Mouse (Mus musculus): ENCODE measurements around the gene Fam124a. TPM values are rescaled to one million over a fixed set of nuclear protein-coding genes. Genes with fewer than 3 reads are reported as not detected.
"Not testable (repeated sequence)": the region's sequence is repeated elsewhere in the genome, so short reads cannot be mapped to it uniquely, and the experiment has no call there.

Gene Fam124a
- total RNA-seq, 2 experiments from 2014 or later = 3.0 to 4.3 TPM

- intact Hi-C loops (cut with DNase I) = no loop called here
- peak; percentile 21 for DNase-seq (ENCODE audit: low spot score)
These were observed 14.8 kb downstream of the Fam124a start for GRCm38 (mm10) chr14:62570299-62570698.

GRCm38 (mm10) chr14:62573454-62573853 is 17.9 kb downstream of the Fam124a start:
- DNase-seq (ENCODE audit: low spot score) = no peak
- intact Hi-C loops (cut with DNase I) = no loop called here

DNA sequence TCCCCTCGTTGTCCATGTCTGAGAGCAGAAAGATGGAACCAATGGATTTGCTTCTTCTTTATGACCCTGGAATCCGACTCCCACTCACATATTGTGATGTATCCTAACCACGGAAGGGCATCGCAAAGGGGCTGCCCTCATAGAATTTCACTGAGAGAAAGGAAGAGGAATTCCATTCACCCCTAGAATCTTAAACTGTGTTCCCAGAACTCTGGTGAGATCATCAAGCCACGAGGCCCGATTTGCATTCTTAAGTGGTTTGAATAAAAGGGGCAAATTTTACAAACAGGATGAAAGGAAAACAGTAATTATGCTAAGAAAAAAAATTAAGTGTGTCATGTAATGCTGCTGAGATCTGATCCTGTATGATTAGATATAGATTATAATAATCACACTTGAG is 19.4 kb downstream of the Fam124a start:
- intact Hi-C loops (cut with DNase I) = no loop called here
- no peak for DNase-seq (ENCODE audit: low spot score)

GRCm38 (mm10) chr14:62575862-62576261 is 20.3 kb downstream of the Fam124a start:
- intact Hi-C loops (cut with DNase I) = no loop called here
- DNase-seq (ENCODE audit: low spot score) = no peak

DNA sequence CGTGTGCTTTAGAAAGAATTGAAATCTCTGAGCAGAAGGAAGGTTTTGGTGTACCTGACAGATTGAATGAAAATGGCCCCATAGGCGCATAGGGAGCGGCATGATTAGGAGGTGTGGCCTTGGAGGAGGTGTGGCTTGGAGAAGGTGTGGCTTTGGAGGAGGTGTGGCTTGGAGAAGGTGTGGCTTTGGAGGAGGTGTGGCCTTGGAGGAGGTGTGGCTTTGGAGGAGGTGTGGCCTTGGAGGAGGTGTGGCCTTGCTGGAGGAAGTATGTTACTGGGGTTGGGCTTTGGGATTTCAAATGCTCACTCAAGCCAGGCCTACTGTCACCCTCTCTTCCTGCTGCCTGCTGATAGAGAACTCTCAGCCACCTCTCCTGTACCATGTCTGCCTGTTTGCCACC is 25.4 kb downstream of the Fam124a start:
- no peak for DNase-seq (ENCODE audit: low spot score)
- intact Hi-C loops (cut with DNase I) = no loop called here

GRCm38 (mm10) chr14:62581768-62582167 is 26.2 kb downstream of the Fam124a start:
- intact Hi-C loops (cut with DNase I) = no loop called here

DNA sequence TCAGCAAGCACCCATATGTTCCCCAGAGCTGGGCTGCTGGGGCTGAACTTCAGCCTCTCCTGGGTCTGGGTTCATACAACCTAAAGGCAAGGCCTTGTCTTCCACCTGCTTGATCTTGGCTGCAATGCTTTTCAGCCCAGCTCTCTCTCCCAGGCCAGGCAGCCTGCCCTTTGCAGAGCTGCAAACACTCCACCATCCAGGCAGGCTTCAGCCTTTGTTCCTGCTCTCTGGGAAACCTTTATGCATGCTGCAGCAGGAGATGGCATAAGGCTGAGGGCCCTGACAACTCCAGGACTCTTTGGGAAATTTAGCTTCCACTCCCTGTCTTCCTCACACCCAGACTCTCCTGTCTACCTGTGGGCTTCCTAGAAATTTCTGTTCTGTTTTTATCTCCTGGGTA is 29.1 kb downstream of the Fam124a start:
- intact Hi-C loops (cut with DNase I) = no loop called here
- DNase-seq (ENCODE audit: low spot score) = no peak

More at GRCm38 (mm10) chr14:62581768-62582167, 26.2 kb downstream of the Fam124a start:
- no peak for DNase-seq (ENCODE audit: low spot score)

DNA sequence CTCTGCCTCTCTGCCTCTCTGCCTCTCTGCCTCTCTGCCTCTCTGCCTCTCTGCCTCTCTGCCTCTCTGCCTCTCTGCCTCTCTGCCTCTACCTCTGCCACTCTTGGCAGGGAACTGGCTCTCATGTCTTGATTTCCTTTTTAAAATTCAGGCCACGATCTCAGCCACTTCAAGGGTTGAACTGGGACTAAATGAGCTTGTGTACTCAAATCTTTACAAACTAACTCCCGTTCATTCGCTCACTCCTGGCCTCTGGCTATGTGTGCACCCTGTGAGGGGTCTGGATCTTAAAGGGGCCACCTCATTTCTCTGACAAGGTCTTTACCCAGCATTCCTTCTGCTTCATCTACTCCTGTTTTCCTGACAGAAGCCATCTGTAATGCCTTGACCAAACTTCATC is 29.8 kb downstream of the Fam124a start:
- intact Hi-C loops (cut with DNase I) = no loop called here
- no peak for DNase-seq (ENCODE audit: low spot score)

- intact Hi-C loops (cut with DNase I) = no loop called here
- DNase-seq (ENCODE audit: low spot score) = no peak
These were observed 44.6 kb downstream of the Fam124a start for GRCm38 (mm10) chr14:62600109-62600522.

DNA sequence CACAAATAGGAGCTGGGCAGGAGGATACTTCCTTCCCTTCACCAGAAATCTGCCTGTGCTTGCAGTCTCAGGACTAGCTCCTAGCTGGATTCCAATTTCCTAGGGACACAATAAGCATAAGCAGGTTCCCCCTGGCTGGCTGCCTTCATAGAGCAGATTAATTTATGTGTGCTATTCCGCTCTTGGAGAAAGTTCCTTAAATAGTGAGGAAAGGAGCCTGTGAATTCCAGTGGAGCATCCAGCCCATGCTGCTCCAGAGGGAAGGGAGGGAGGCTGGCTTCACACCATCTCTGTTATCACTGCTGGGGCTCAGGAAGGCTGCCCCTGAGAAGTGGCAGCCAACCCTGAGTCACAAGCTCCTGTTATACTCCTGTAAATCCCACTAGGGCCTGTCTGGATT is 46.7 kb downstream of the Fam124a start:
- intact Hi-C loops (cut with DNase I) = no loop called here
- no peak for DNase-seq (ENCODE audit: low spot score)

DNA sequence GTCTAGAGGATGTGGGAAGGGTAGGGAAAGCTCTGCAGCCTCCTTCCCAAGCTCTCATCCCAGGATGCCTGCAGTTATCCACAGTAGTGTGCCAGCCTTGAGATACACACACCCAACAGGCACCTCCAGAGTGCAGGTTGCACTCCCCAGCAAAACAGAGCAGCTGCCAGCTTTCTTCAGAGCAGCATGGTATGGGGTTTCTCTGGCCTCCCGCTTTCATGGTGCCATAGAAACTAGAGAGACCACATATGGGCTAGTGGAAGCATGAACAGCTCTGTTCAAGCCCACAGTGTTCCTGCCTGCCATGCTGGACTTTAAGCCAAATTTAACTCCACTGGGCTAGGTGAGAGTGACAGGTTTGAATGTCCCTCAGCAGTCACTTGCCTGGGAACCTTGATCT is 47.3 kb downstream of the Fam124a start:
- no peak for DNase-seq (ENCODE audit: low spot score)
- intact Hi-C loops (cut with DNase I) = no loop called here

GRCm38 (mm10) chr14:62607791-62608196 is 52.3 kb downstream of the Fam124a start:
- no peak for DNase-seq (ENCODE audit: low spot score)
- intact Hi-C loops (cut with DNase I) = loop anchor here (5.0 kb wide), 1 partner anchor 115 kb away; no protein-coding TSS in a partner anchor

DNA sequence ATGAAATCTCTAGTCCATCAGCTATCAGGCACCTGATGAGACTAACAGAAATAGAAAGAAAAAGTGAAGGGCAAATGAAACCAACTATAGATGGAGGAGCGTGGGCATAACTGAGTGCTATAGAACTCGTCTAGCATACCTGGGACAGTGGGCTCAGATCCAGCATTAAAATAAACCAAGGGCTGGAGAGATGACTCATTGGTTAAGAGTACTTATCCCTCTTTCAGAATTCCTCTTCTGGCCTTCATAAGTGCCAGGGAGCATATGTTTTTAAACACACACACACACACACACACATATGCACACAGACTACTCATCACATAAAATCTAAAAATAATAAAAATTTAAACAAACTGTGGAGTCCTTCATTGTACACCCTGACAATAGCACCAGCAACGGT is 54.4 kb downstream of the Fam124a start:
- intact Hi-C loops (cut with DNase I) = loop anchor here (5.0 kb wide), 1 partner anchor 118 kb away; no protein-coding TSS in a partner anchor
- no peak for DNase-seq (ENCODE audit: low spot score)

GRCm38 (mm10) chr14:62622393-62622792 is 66.9 kb downstream of the Fam124a start:
- DNase-seq (ENCODE audit: low spot score) = no peak
- intact Hi-C loops (cut with DNase I) = no loop called here

DNA sequence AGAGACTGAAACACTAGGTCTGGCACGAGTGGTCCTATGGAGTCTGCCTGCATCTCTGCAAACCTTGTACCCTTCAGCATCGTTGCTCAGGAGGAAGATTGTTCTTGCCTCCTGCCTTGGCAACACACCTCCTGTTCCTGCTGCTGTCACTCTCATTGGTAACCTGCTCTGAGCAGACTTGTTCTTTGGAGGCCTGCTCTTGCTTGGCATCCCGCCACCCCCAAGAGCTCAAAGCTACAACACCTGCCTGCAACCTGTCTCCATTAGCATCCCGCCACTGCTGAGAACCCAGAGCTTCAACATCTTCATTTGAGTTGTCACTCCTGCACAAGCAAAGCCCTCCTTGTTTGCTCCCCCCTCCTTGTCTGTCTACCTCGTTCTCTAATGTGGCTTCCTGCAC is 72.4 kb downstream of the Fam124a start:
- DNase-seq (ENCODE audit: low spot score) = no peak
- intact Hi-C loops (cut with DNase I) = no loop called here

DNA sequence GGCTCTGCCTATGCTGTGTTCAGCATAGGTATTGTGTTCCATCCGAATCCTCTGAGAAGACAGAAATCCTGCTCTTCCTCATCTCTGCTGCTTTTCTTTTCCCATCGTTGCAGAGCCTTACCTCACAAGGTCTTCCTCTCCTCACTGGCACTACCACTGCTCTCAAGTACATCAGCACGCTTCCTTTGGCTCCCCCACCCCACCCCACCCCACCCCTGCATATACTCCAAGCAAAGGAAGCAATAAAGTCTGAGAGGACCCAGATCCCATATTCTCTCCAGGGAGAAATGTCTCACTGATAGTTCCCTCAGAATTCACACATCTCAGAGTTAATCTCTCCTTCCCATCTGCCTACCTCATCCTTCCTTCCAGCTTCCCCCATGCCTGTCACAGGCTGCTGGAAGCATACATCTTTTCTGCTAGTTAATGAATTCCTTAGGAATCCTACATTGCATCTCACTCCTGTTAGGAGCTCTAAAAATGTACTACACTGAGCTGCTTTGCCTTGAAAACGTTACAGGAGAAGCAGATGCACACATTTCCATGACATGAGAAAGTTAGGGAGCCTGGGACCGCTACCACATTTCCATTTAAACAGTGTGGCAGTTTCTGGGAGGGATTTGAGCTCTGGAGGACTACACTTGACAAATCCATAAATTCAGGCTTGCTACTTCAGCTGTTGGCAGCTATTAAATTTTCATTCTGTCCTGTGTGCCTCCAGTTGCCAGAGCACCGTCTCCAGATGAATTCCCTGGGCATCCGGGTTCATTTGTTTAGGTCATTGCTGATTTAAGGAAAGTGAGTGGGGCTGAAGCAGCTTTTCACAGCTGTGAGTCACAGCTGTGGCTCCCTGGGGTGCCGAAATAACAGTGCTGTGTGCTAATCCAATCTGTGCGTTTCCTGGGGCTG is 82.2 kb downstream of the Fam124a start:
- DNase-seq (ENCODE audit: low spot score) = no peak

DNA sequence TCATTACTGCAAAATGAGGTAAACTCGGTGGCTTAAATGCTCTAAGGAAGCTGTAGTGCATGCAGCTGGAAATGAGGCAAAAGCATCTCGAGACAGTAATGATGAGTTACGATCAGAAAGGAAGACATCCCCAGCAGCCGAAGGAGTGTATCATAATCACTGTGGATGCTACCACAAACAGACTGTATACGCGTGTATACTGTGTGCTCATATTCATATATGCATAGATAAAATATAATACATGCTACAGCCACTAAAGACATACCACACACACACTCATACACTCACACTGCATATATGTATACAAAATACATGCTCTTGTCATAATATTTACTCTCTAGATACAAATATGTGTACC is 82.8 kb downstream of the Fam124a start:
- DNase-seq (ENCODE audit: low spot score) = no peak
- intact Hi-C loops (cut with DNase I) = no loop called here

More for the DNA sequence above, 82.2 kb downstream of the Fam124a start:
- intact Hi-C loops (cut with DNase I) = no loop called here

DNA sequence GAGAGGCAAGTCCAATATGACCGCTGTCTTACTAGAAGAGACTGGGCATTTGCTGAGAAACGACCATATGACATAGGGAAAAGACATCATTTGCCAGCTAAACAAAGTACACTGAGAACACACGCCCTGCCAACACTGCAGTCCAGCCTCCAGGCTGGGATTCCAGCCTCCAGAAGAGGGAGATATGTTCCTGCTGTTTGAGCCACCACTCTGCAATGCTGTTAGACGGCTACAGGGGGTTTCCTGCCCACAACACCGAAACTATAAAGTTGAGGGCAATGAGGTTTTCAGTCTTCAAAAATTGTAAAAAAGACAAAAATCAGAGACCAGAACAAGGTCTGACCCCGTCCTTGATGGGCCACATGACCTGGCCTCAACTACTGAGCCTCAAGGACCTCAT is 83.6 kb downstream of the Fam124a start:
- intact Hi-C loops (cut with DNase I) = no loop called here
- peak; percentile 4 for DNase-seq (ENCODE audit: low spot score)

- no peak for DNase-seq (ENCODE audit: low spot score)
- intact Hi-C loops (cut with DNase I) = no loop called here
These were observed 84.0 kb downstream of the Fam124a start for GRCm38 (mm10) chr14:62639551-62639950.

DNA sequence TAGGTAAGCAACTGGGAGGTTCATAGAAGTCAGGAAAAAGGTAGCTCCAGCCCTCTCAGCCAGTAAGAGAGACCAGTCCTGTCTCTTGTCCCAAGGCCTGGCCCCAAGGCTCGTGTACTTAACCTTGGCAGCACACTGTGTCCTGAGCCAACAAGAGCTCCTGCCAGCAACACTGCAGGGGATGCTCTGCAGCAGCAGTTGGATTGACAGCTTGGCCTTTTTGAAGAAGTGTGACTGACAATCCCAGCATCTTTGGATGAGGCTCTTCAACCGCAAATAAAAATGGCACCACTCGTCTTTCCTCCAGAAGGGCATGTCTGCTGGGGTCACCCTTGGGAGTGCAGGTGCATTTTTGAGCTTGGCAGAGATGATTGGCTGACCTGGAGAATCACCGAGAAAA is 84.9 kb downstream of the Fam124a start:
- intact Hi-C loops (cut with DNase I) = no loop called here
- no peak for DNase-seq (ENCODE audit: low spot score)

GRCm38 (mm10) chr14:62642368-62642767 is 86.8 kb downstream of the Fam124a start:
- DNase-seq (ENCODE audit: low spot score); intact Hi-C loops (cut with DNase I): not testable (repeated sequence)

- intact Hi-C loops (cut with DNase I) = no loop called here
- DNase-seq (ENCODE audit: low spot score) = no peak
These were observed 92.9 kb downstream of the Fam124a start for GRCm38 (mm10) chr14:62648405-62648804.

All from heart, postnatal 25 days (tissue).